ENCODE assay signal across 14 mouse cellular contexts in genomic region chr4:59364229-59365173, GRCm38 (mm10).
A peak's percentile ranks its signal among the peaks of the same experiment; 100 is the strongest.
DNase-seq lines count a peak whose midpoint lies in the region; ATAC-seq lines count a peak whose summit lies in the region.
"Had no signal": no experiment of that assay in that cellular context is flagged by ENCODE, and none has a peak within 500 bp of the region (broad histone marks: within the 10 kb centered on the region; RNA-seq: fewer than 3 reads in every experiment).

No protein-coding gene starts in this region.

- H3K9me3 ChIP-seq in forebrain, embryonic 12.5 days, result no peaks in the 10 kb centered on the region
- H3K9me3 ChIP-seq in forebrain, embryonic 16.5 days (ENCODE audit: control insufficient read depth, low read length), result no peaks in the 10 kb centered on the region
- H3K9me3 ChIP-seq in kidney, embryonic 16.5 days (ENCODE audit: low read length), result no peaks in the 10 kb centered on the region
- no peaks in the 10 kb centered on the region for H3K9me3 ChIP-seq in limb, embryonic 15.5 days

- ATAC-seq in forebrain, embryonic 12.5 days (ENCODE audit: low FRiP score), result no peak
- no peak for ATAC-seq in forebrain, embryonic 16.5 days
- no peak for ATAC-seq in kidney, embryonic 16.5 days (ENCODE audit: low FRiP score, low TSS enrichment)
- no peak for ATAC-seq in limb, embryonic 15.5 days (ENCODE audit: insufficient number of reproducible peaks, low FRiP score, low TSS enrichment, low read depth)

- no peak overlapping the region for H3K9ac ChIP-seq in forebrain, embryonic 12.5 days
- no peak overlapping the region for H3K9ac ChIP-seq in forebrain, embryonic 16.5 days (replicated peaks; ENCODE audit: low read depth, low read length)
- no peak overlapping the region for H3K9ac ChIP-seq in kidney, embryonic 16.5 days (replicated peaks; ENCODE audit: low read length)
- H3K9ac ChIP-seq in limb, embryonic 15.5 days, result no peak overlapping the region

- H3K27me3 ChIP-seq in forebrain, embryonic 12.5 days, result no peaks in the 10 kb centered on the region
- no peaks in the 10 kb centered on the region for H3K27me3 ChIP-seq in forebrain, embryonic 16.5 days (replicated peaks; ENCODE audit: control insufficient read depth, insufficient read depth, low read length)
- H3K27me3 ChIP-seq in kidney, embryonic 16.5 days (ENCODE audit: insufficient read depth, low read length), result no peaks in the 10 kb centered on the region
- H3K27me3 ChIP-seq in limb, embryonic 15.5 days, result no peaks in the 10 kb centered on the region

- 70% methylated on average over 10 of the region's 10 CpGs for WGBS in forebrain, embryonic 12.5 days
- 40% methylated on average over 10 of the region's 10 CpGs for WGBS in forebrain, embryonic 16.5 days
- 55% methylated on average over 10 of the region's 10 CpGs for WGBS in kidney, embryonic 16.5 days
- WGBS in limb, embryonic 15.5 days, result 48% methylated on average over 10 of the region's 10 CpGs

- 0 out of 2 replicates have a peak overlapping the region, but pooled peaks have one; percentile 8 for H3K27ac ChIP-seq in forebrain, embryonic 12.5 days
- no peak overlapping the region for H3K27ac ChIP-seq in forebrain, embryonic 16.5 days (ENCODE audit: low read length)
- H3K27ac ChIP-seq in kidney, embryonic 16.5 days (ENCODE audit: low read length), result peak overlapping the region; percentile 2
- H3K27ac ChIP-seq in limb, embryonic 15.5 days, result 0 out of 2 replicates have a peak overlapping the region, but pooled peaks have one; percentile 2

- no peaks in the 10 kb centered on the region for H3K36me3 ChIP-seq in forebrain, embryonic 12.5 days (replicated peaks)
- no peaks in the 10 kb centered on the region for H3K36me3 ChIP-seq in forebrain, embryonic 16.5 days (ENCODE audit: control insufficient read depth, insufficient read depth)
- H3K36me3 ChIP-seq in kidney, embryonic 16.5 days (ENCODE audit: insufficient read depth, low read length), result no peaks in the 10 kb centered on the region
- H3K36me3 ChIP-seq in limb, embryonic 15.5 days, result no peaks in the 10 kb centered on the region

- H3K4me1 ChIP-seq in forebrain, embryonic 12.5 days, result peaks cover 9% of the 10 kb centered on the region; the same call in 1 of the 2 replicates
- H3K4me1 ChIP-seq in forebrain, embryonic 16.5 days (replicated peaks; ENCODE audit: control insufficient read depth, insufficient read depth, low read length), result no peaks in the 10 kb centered on the region
- peaks cover 37% of the 10 kb centered on the region for H3K4me1 ChIP-seq in kidney, embryonic 16.5 days (ENCODE audit: insufficient read depth, low read length)
- H3K4me1 ChIP-seq in limb, embryonic 15.5 days, result peaks cover 16% of the 10 kb centered on the region

- H3K4me3 ChIP-seq in forebrain, embryonic 12.5 days (replicated peaks), result no peak overlapping the region
- no peak overlapping the region for H3K4me3 ChIP-seq in forebrain, embryonic 16.5 days (replicated peaks; ENCODE audit: low read length)
- H3K4me3 ChIP-seq in kidney, embryonic 16.5 days (ENCODE audit: low read length), result no peak overlapping the region
- H3K4me3 ChIP-seq in limb, embryonic 15.5 days, result no peak overlapping the region

- no peak for DNase-seq in kidney, postnatal 4 days
- DNase-seq in 416B (ENCODE audit: low read depth), result peak; percentile 43
- DNase-seq in natural killer cell, adult 2 months (ENCODE audit: low spot score in 2 of 2), result no peak
- DNase-seq in urinary bladder, adult 18-20 months (ENCODE audit: low spot score in 2 of 2), result no peak
- DNase-seq: adrenal gland, postnatal 25 days; B cell, adult 2 months; cerebellum, postnatal 10 days; kidney, postnatal 14 days; thymus, postnatal 25 days had no signal

- no peak overlapping the region for H3K4me2 ChIP-seq in forebrain, embryonic 12.5 days
- H3K4me2 ChIP-seq in forebrain, embryonic 16.5 days (ENCODE audit: low read length), result no peak overlapping the region
- H3K4me2 ChIP-seq in kidney, embryonic 16.5 days (replicated peaks; ENCODE audit: low read depth, low read length), result no peak overlapping the region
- no peak overlapping the region for H3K4me2 ChIP-seq in limb, embryonic 15.5 days
- H3K4me2 ChIP-seq: midbrain, embryonic 11.5 days had no signal
